Mouse (Mus musculus) heart, adult 9 months (tissue): ENCODE measurements around the gene Pgrmc2.

Experiments used
- DNase-seq, 2 experiments: peaks; one replicate each; pipeline ENCODE4 v3.0.0; 2022; ENCODE audit warnings: low spot score in 2 of 2

Gene Pgrmc2

GRCm38 (mm10) chr3:41082885-41083789 lies at the start of gene Pgrmc2:
Gene Pgrmc2 (minus strand): TSS chr3:41083046.
- peak; percentile 97 to 98 for DNase-seq

DNA sequence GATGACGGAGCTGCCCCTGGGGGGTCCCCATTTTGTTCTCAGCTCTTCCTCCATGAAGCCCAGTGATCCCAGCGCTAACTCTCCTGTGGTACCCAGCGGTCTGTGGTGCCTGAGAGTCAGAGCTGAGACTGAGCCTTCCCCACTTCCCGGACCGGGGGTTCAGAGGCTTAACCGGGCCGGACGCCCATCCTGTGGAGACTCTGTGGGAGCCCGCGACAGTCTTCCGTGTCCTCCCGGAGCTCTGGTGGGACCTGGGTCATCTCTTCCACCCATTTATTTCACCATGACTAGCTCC lies 41.1 kb upstream of the Pgrmc2 start:
- no peak for DNase-seq

DNA sequence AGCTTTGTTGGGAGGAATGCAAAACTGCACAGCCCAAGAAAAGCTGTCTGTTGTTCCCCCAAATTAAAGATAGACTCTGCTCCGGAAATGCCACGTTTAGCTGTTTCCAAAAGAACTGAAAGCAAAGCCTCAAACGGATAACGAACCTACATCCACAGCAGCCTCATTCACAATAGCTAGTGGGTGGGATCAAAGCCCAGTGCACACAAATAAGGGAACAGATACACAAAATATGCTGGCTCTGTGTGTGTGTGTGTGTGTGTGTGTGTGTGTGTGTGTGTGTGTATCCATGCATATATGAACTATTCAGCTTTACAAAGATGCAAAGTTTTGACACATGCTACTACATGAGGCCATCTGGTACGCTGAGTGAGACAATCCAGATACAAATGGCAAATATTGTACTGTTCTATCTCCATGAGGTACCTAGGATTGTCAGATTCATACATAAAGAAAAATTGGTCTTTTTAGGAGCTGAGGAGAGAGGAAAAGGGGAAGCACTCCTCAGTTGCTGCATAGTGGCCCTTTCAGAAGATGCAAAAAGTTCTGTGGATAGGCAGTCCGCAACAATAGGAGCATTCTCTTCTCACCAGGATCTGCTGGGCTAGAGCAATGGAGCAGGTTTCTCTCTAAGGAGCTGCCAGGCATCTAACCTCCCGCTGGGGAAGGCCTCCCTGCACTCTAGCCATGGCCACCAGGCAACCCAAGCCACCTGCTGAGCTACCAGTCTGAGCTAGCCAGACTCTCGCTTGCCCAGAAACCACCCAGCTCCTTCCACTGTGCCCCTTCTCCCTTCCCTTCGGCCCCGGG lies 40.5 kb upstream of the Pgrmc2 start:
- DNase-seq: no peak

GRCm38 (mm10) chr3:41118173-41118572 lies 35.3 kb upstream of the Pgrmc2 start:
- no peak for DNase-seq

GRCm38 (mm10) chr3:41117447-41117846 lies 34.6 kb upstream of the Pgrmc2 start:
- DNase-seq: no peak

DNA sequence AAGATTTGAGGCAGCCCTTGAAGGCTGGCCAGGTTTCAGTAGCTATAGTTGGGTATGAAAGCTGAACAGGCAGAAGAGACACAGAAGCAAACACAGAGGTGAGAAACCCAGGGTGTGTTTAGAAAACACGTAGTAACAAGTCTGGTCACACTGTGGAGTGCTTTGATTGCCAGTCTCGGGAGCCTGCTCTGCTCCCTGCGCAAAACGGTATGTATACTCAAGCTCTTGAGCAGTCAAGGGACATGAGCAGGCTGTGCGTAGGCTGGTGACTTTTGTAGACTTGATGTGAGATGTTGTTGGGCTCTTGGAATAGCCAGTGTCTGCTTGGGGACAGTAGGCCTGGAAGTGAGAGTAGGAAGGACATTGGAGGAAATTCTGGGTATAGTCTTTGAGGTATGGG lies 30.3 kb upstream of the Pgrmc2 start:
- DNase-seq: no peak

- no peak for DNase-seq
Measured at GRCm38 (mm10) chr3:41108306-41108785, 25.5 kb upstream of the Pgrmc2 start.

GRCm38 (mm10) chr3:41107600-41108305 lies 24.9 kb upstream of the Pgrmc2 start:
- no peak for DNase-seq

GRCm38 (mm10) chr3:41101905-41102304 lies 19.1 kb upstream of the Pgrmc2 start:
- peak; percentile 31 to 39 for DNase-seq

DNA sequence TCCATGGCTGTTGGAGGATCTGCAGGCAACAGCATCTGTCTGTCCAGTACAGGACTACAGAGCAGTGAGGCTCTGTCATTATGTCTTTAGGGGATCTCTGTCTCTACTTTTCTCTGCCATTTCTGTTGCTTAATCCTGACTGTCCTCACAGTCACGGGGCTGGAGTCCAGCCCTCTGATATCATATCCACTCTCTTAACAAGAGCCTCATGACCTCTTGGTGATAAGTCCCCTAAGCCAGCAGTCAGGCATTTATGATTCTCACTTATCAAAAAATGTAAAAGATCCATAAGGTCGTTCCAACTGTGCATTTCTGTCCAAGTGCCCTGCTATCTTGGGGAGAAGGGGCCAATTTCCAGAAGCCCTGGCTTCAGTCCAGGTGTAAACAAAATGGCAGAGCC lies 17.3 kb upstream of the Pgrmc2 start:
- DNase-seq: peak in 1 of 2 experiments; percentile 6

DNA sequence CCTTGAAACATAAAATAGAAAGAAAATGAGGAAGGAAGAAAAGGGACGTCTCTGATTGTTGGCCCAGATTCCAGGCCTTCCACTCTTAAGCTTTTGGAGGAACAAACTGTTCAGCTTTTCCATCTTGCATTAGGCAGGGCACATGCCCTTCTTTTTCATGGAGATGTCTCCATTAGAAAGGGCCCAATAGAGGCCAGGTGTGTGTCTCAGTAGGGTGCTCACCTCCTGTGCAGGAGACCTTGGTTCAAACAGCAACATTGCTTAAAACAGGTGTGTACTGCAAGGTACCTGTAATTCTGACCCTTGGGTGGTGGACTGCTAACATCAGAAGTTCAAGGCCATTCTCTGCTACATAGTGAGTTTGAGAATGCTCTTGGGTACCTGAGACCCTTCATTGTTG lies 16.8 kb upstream of the Pgrmc2 start:
- DNase-seq: no peak

GRCm38 (mm10) chr3:41093210-41093609 lies 10.4 kb upstream of the Pgrmc2 start:
- no peak for DNase-seq

GRCm38 (mm10) chr3:41092311-41092710 lies 9.5 kb upstream of the Pgrmc2 start:
- no peak for DNase-seq

DNA sequence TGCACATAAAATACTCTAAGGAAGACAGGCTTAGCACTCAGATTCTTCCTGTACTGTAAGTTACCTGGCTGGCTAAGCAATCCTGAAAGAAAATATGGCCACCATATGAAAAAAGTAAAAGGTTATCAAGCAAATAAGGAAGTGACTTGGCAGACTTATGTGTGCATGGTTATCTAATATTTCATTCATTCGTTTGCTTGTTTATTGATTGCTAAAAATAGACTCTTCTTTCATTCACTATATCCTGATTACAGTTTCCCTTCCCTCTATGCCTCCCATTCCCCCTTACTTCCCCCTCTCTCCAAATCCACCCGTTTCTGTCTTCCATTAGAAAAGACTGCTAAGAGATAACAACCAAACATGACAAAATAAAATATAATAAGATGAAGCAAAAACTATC lies 8.0 kb upstream of the Pgrmc2 start:
- DNase-seq: no peak

- DNase-seq: no peak
Measured at GRCm38 (mm10) chr3:41087071-41087470, 4.2 kb upstream of the Pgrmc2 start.

DNA sequence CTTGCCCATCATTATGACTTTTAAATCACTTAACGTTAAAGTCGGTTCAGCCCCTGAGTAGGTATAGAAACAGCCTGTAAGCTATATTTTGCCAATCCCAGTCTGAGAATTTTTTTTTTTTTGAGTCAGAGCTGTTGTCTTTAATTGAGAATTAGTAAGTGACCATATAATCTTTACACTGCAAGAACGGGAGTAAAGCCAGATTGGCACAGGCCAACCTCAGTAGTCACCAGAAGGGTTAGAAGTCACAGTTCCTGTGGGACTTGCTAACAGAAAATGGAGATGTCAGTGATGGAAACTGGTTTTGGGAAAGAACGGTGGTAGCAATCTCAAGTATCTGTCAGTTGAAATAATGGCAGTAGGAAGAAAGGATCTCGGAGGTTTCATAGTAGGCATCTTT lies 1.6 kb upstream of the Pgrmc2 start:
- DNase-seq: no peak

DNA sequence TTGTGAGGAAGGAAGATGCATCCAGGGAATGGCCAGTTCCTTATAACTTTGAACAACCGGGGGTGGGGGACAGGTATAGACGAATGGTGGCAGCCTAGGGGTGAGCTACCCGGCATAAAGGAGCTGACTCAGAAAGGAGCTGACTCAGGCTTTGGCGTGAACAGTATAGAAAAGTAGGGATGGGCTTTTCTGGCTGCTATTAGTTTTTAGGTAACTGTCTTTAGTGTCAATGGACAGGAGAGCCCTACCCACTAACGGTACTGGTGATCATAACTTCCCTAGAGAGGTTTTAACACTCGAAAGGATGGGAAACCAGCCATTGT lies 905 bp upstream of the Pgrmc2 start:
- no peak for DNase-seq

- no peak for DNase-seq
Measured at GRCm38 (mm10) chr3:41082520-41082884, 344 bp downstream of the Pgrmc2 start.

DNA sequence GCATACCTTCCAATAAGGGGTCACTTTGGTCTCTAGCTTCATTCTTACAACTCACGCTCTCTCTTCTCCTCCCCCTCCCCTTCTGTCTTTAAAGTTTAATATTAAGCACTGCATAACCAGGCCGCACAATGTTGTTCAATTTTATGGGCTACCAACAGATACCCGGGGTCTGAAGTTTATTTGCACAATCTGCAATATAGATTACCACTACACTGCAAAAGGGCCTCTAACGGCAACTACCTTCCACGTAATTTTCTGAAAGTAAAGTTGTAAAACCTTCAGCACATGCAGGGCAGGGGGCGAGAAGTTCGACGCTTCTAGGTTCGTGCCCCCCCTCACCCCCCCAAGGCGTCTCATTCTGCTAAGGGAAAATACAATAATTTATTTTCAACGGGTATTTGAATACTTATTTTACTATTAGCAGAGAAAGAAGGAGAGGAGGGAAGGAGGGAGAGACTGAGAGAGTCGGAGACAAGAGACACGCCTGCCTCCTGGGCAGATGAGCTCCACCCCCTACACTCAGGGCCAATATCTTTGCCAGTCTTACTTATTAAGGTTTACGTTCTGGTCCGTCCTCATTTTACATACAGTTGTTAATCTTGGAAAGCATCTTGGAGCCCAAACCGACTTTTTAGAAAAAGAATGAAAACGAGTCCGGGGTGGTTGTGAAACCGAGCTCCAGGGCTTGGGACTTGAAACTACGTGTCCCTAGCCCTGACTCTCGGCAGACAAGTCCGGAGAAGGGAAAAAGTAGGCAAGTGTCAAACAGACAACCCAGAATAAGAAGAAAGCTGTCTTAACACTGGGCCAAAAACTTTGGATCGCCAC lies 1.2 kb downstream of the Pgrmc2 start:
- peak; percentile 13 to 18 for DNase-seq

- DNase-seq: no peak
Measured at GRCm38 (mm10) chr3:41080724-41081123, 2.1 kb downstream of the Pgrmc2 start.

- no peak for DNase-seq
Measured at GRCm38 (mm10) chr3:41078673-41079072, 4.2 kb downstream of the Pgrmc2 start.

DNA sequence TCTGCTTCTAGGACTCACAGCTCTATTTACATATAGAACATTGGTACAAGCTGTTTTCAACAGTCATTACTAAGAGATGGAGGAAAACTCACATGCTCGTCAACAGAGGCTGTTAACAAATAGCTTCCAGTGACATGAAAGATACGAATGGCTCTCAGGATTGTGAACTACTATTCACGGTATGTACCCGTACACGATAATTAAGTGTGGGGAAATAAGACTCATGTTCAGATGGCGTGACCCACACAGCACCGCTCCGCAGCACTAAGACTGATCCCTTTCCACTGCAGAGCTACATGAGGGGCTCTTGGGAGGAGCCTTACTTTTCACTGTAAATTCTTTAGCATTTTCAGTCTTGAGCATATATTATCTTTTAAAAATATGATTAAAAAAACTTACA lies 7.5 kb downstream of the Pgrmc2 start:
- no peak for DNase-seq
